In the genomic region with DNA sequence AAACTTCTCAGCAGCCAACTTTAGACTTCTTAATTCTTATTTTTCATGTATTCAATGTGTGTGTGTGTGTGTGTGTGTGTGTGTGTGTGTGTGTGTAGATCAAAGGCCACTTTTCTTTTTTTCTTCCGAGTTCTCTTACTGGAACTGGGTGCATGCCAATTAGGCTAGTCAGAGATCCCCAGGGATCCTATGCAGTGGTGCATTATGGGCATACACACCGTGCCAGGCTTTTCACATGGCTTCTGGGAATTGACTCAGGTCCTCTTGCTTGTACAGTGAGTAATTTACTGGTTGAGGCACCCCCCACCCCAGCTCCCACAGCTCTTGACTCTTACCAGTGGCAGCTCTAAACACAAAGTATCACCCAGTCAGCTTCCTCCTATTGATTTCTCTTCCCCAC, we compare ENCODE assay signal across 11 mouse cellular contexts.
A peak's percentile ranks its signal among the peaks of the same experiment; 100 is the strongest.
DNase-seq lines count a peak whose midpoint lies in the region; ATAC-seq lines count a peak whose summit lies in the region.
"Had no signal": no experiment of that assay in that cellular context is flagged by ENCODE, and none has a peak within 500 bp of the region (broad histone marks: within the 10 kb centered on the region; RNA-seq: fewer than 3 reads in every experiment).

No protein-coding gene starts in this region.

- no peak overlapping the region for H3K9ac ChIP-seq in neural tube, embryonic 14.5 days (replicated peaks; ENCODE audit: low read depth, low read length)
- H3K9ac ChIP-seq: liver, embryonic 15.5 days had no signal

- 32% methylated on average over 2 of the region's 2 CpGs for WGBS in neural tube, embryonic 14.5 days

- H3K4me1 ChIP-seq in neural tube, embryonic 14.5 days (ENCODE audit: control insufficient read depth, insufficient read depth, low read length): no peaks in the 10 kb centered on the region
- H3K4me1 ChIP-seq: liver, embryonic 15.5 days; megakaryocyte, embryonic 14.5 days had no signal

- H3K9me3 ChIP-seq in neural tube, embryonic 14.5 days (ENCODE audit: control insufficient read depth, low read length): no peaks in the 10 kb centered on the region
- H3K9me3 ChIP-seq: liver, embryonic 15.5 days; megakaryocyte, embryonic 14.5 days had no signal

- H3K4me3 ChIP-seq in neural tube, embryonic 14.5 days (ENCODE audit: low read depth, low read length): no peak overlapping the region
- H3K4me3 ChIP-seq: gastrocnemius, adult 2 months; liver, embryonic 15.5 days; megakaryocyte, embryonic 14.5 days had no signal

- ATAC-seq in neural tube, embryonic 14.5 days (ENCODE audit: low read depth): peak; percentile 41; the same call in 1 of the 2 replicates

- intact Hi-C loops in heart, postnatal 25 days (cut with DNase I): no loop called here

- H3K36me3 ChIP-seq in neural tube, embryonic 14.5 days (ENCODE audit: control insufficient read depth, insufficient read depth, low read length): no peaks in the 10 kb centered on the region
- H3K36me3 ChIP-seq: liver, embryonic 15.5 days had no signal

- no peak overlapping the region for H3K4me2 ChIP-seq in neural tube, embryonic 14.5 days (ENCODE audit: low read depth, low read length)
- H3K4me2 ChIP-seq: liver, embryonic 15.5 days had no signal

- H3K27ac ChIP-seq in neural tube, embryonic 14.5 days (ENCODE audit: low read depth, low read length): no peak overlapping the region
- H3K27ac ChIP-seq: gastrocnemius, adult 2 months; liver, embryonic 15.5 days had no signal

- no peaks in the 10 kb centered on the region for H3K27me3 ChIP-seq in neural tube, embryonic 14.5 days (ENCODE audit: control insufficient read depth, insufficient read depth, low read length)
- H3K27me3 ChIP-seq: liver, embryonic 15.5 days; megakaryocyte, embryonic 14.5 days had no signal

- peak; percentile 87 for DNase-seq in heart, adult 11 months
- DNase-seq in heart, postnatal 25 days (ENCODE audit: low spot score): no peak
- DNase-seq in neural tube, embryonic 10.5 days (ENCODE audit: extremely low spot score, low spot score): no peak
- DNase-seq in brain, adult 2 months (ENCODE audit: low read depth, low spot score): peak; percentile 12
- peak; percentile 11 for DNase-seq in skeletal muscle tissue, adult 2 months (ENCODE audit: low read depth, low spot score)
- DNase-seq in gastrocnemius, postnatal 4 days (ENCODE audit: low spot score in 2 of 2): no peak
- DNase-seq in embryo, embryonic 11 days: no peak
- DNase-seq: gastrocnemius, adult 2 months had no signal

Comparison
In these comparisons a context has a peak if more than half of its experiments do, and no peak if none do; other contexts are left out.
1. DNase-seq: peak in heart, adult 11 months (single experiment), brain, adult 2 months (single experiment) and skeletal muscle tissue, adult 2 months (single experiment); none in heart, postnatal 25 days (single experiment), neural tube, embryonic 10.5 days (single experiment), gastrocnemius, postnatal 4 days (0 of 2) and embryo, embryonic 11 days (single experiment).